Comparison of ENCODE assay signal across 8 mouse cellular contexts in genomic region chr12:81779831-81780230, GRCm38 (mm10). TPM values are rescaled to one million over a fixed set of nuclear protein-coding genes. Genes with fewer than 3 reads are reported as not detected.
A peak's percentile ranks its signal among the peaks of the same experiment; 100 is the strongest.
DNase-seq lines count a peak whose midpoint lies in the region; ATAC-seq and TF ChIP-seq lines count a peak whose summit lies in the region.

No protein-coding gene starts in this region.

- ATAC-seq in cerebellum, adult (ENCODE audit: insufficient number of reproducible peaks, low FRiP score, low TSS enrichment): no peak
- peak; percentile 12; the same call in 1 of the 2 replicates for ATAC-seq in forebrain, postnatal 0 days
- no peak for ATAC-seq in midbrain, embryonic 12.5 days (ENCODE audit: low FRiP score, low read depth)
- ATAC-seq in frontal cortex, adult (ENCODE audit: low TSS enrichment): no peak

- H3K4me3 ChIP-seq in forebrain, postnatal 0 days (ENCODE audit: low read depth, low read length): peak overlapping the region; percentile 91
- H3K4me3 ChIP-seq in midbrain, embryonic 12.5 days: peak overlapping the region; percentile 81

- TF ChIP-seq CTCF in forebrain, postnatal 0 days (IDR thresholded peaks at IDR 0.05; ENCODE audit: low read depth): no peak

- H3K36me3 ChIP-seq in forebrain, postnatal 0 days (ENCODE audit: insufficient read depth): no peaks in the 10 kb centered on the region
- no peaks in the 10 kb centered on the region for H3K36me3 ChIP-seq in midbrain, embryonic 12.5 days

- peak; percentile 62 for DNase-seq in cerebellum, adult 11-12 months
- peak; percentile 45 for DNase-seq in brain, adult 2 months (ENCODE audit: low read depth, low spot score)
- peak; percentile 30 for DNase-seq in forebrain, postnatal 0 days
- peak; percentile 33 to 57 for DNase-seq in kidney, postnatal 4 days
- DNase-seq in adrenal gland, postnatal 14 days: no peak

- no peaks in the 10 kb centered on the region for H3K27me3 ChIP-seq in forebrain, postnatal 0 days (ENCODE audit: insufficient read depth, low read length)
- H3K27me3 ChIP-seq in midbrain, embryonic 12.5 days: peaks cover 44% of the 10 kb centered on the region

- peak overlapping the region; percentile 93 for H3K9ac ChIP-seq in forebrain, postnatal 0 days
- H3K9ac ChIP-seq in midbrain, embryonic 12.5 days (replicated peaks): peak overlapping the region; percentile 72

- peak overlapping the region; percentile 76 for H3K4me2 ChIP-seq in forebrain, postnatal 0 days (ENCODE audit: low read depth)
- H3K4me2 ChIP-seq in midbrain, embryonic 12.5 days (replicated peaks): peak overlapping the region; percentile 78

- peak overlapping the region; percentile 15; the same call in 1 of the 2 replicates for H3K27ac ChIP-seq in forebrain, postnatal 0 days (ENCODE audit: low read depth, low read length)
- no peak overlapping the region for H3K27ac ChIP-seq in midbrain, embryonic 12.5 days (replicated peaks)

- 6% methylated on average over 12 of the region's 12 CpGs for WGBS in forebrain, postnatal 0 days
- 14% methylated on average over 12 of the region's 12 CpGs for WGBS in midbrain, embryonic 12.5 days

- no peaks in the 10 kb centered on the region for H3K9me3 ChIP-seq in forebrain, postnatal 0 days (ENCODE audit: low read length)
- H3K9me3 ChIP-seq in midbrain, embryonic 12.5 days: no peaks in the 10 kb centered on the region

- H3K4me1 ChIP-seq in forebrain, postnatal 0 days (ENCODE audit: insufficient read depth): peaks cover 30% of the 10 kb centered on the region
- peaks cover 23% of the 10 kb centered on the region for H3K4me1 ChIP-seq in midbrain, embryonic 12.5 days

RNA-seq across cellular contexts. Expression of gene Map3k9, which starts 1.1 kb away (rescaled TPM):
- 41.4 and 49.2 TPM in 2 replicates for total RNA-seq in forebrain, postnatal 0 days (2014; rRNA removed)
- polyA plus RNA-seq in forebrain, postnatal 0 days (2015; fragmentation: Nextera tagmentation; extraction: Ambion mirVana): 4.3 and 6.5 TPM in 2 replicates
- 5.6 and 6.2 TPM in 2 replicates for polyA plus RNA-seq in midbrain, embryonic 12.5 days (2016; fragmentation: Nextera tagmentation; extraction: Ambion mirVana)
- 1.0 and 2.0 TPM in 2 replicates for total RNA-seq in adrenal gland, postnatal 14 days (2021)

Comparison
In these comparisons a context has a peak if more than half of its experiments do, and no peak if none do; other contexts are left out.
1. RNA of gene Map3k9, which starts 1.1 kb away (total RNA-seq): 41.4 to 49.2 TPM in forebrain, postnatal 0 days; 1.0 to 2.0 TPM in adrenal gland, postnatal 14 days; every median in the first group is over 10 times any median in the second.